Mouse (Mus musculus): Measurements from ENCODE around the gene Cct2.

- TF ChIP-seq POLR2A (IDR thresholded peaks at IDR 0.05; ENCODE audit: extremely low read depth, insufficient read depth, low read length), result no peak
- TF ChIP-seq CTCF (IDR thresholded peaks at IDR 0.05; ENCODE audit: extremely low read depth, insufficient read depth, low read length), result no peak
Measured at GRCm38 (mm10) chr10:117018281-117018840, 45.3 kb downstream of the Cct2 start.

Measured in cortical plate, adult 2 months (tissue).